Mouse (Mus musculus) liver, embryonic 14.5 days (tissue): ENCODE results near the gene Lmntd2. TPM values are rescaled to one million over a fixed set of nuclear protein-coding genes. Genes with fewer than 3 reads are reported as not detected.

ENCODE experiments used
- ATAC-seq: fragments of 200-750 bp; cut with Nextera tagmentation; 2 replicates; pipeline ENCODE4 v1.8.0; 2017; ENCODE audit warnings: moderate number of reproducible peaks, mild to moderate bottlenecking, moderate library complexity; ENCODE audit not compliant: insufficient read depth
- DNase-seq, 3 experiments: peaks; one replicate each; pipeline ENCODE4 v3.0.0-alpha.2; 2012 to 2013; ENCODE audit warnings: low read depth in 3 of 3, low spot score in 3 of 3
- H3K27ac ChIP-seq: fragments of 300-500 bp; sonication (generic); 2 replicates; pipeline ENCODE4 v1.5.1; 2014; ENCODE audit warnings: moderate library complexity, mild to moderate bottlenecking, control low read depth, inconsistent platforms
- H3K27me3 ChIP-seq: fragments of 300-500 bp; sonication (generic); 2 replicates; pipeline ENCODE4 v1.6.1; 2014; ENCODE audit warnings: mild to moderate bottlenecking, low read length, moderate library complexity; ENCODE audit not compliant: control insufficient read depth, insufficient read depth
- H3K36me3 ChIP-seq: fragments of 300-500 bp; sonication (generic); replicated peaks from 2 replicates; pipeline ENCODE4 v1.6.1; 2014; ENCODE audit warnings: low read depth; ENCODE audit not compliant: control insufficient read depth, insufficient read depth
- H3K4me1 ChIP-seq, 2 experiments: fragments of 200-500 bp in 1 of 2; fragments of 300-500 bp in 1 of 2; sonication (generic) in 1 of 2; replicated peaks; 2 replicates each; pipeline ENCODE4 v1.6.1; 2012 to 2014; ENCODE audit warnings: antibody characterized with exemption in 1 of 2, inconsistent platforms in 1 of 2, low read length in 1 of 2; ENCODE audit not compliant: control insufficient read depth in 2 of 2, insufficient read depth in 2 of 2
- H3K4me2 ChIP-seq: fragments of 300-500 bp; sonication (generic); 2 replicates; pipeline ENCODE4 v1.6.1; 2014; ENCODE audit warnings: low read depth, mild to moderate bottlenecking, control low read depth, moderate library complexity
- H3K4me3 ChIP-seq, 2 experiments: fragments of 200-500 bp in 1 of 2; fragments of 300-500 bp in 1 of 2; sonication (generic) in 1 of 2; 2 replicates each; pipeline ENCODE4 v1.5.1; 2012 to 2014; ENCODE audit warnings: low read depth in 2 of 2, low read length in 2 of 2, mild to moderate bottlenecking in 2 of 2, control low read depth in 1 of 2, inconsistent platforms in 1 of 2, moderate library complexity in 1 of 2; ENCODE audit not compliant: insufficient read depth in 1 of 2
- H3K9ac ChIP-seq: fragments of 300-500 bp; sonication (generic); replicated peaks from 2 replicates; pipeline ENCODE4 v1.6.1; 2014; ENCODE audit warnings: mild to moderate bottlenecking, control low read depth, moderate library complexity
- H3K9me3 ChIP-seq: fragments of 300-500 bp; sonication (generic); 2 replicates; pipeline ENCODE4 v1.6.1; 2016; ENCODE audit warnings: low read length, mixed read lengths; ENCODE audit not compliant: control insufficient read depth
- CTCF ChIP-seq: IDR thresholded peaks from 2 replicates; pipeline ENCODE4 v1.5.1; 2016; ENCODE audit warnings: antibody characterized with exemption, low read depth, control low read depth
- EP300 ChIP-seq: IDR thresholded peaks from 2 replicates; pipeline ENCODE4 v1.6.1; 2016; ENCODE audit warnings: antibody characterized with exemption, low read depth
- WGBS: fragments of 180-500 bp; shearing (Covaris S2); extraction: QIAGEN DNeasy Blood & Tissue Kit; methylation state at CpG from one replicate; pipeline ENCODE4 v1.1.7; 2014; ENCODE audit not compliant: insufficient replicate concordance; 5-methylcytosine and 5-hydroxymethylcytosine counted together
- polyA plus RNA-seq, 2 experiments: library from polyadenylated mRNA; depleted of rRNA in 1 of 2; stranded (reverse) in 1 of 2; unstranded in 1 of 2; fragments of >200 nt; fragmentation: Nextera tagmentation in 1 of 2; extraction: Ambion mirVana in 1 of 2; gene quantifications; 2 replicates each; pipeline versions ENCODE4 v1.2.1 to v1.2.3; 2012 to 2014

Gene Lmntd2
- polyA plus RNA-seq, 2 experiments: 0.25 to 2.0 TPM

- H3K9me3 ChIP-seq: no peaks in the 10 kb centered on the region
- H3K27me3 ChIP-seq: no peaks in the 10 kb centered on the region
- H3K4me3 ChIP-seq: peak overlapping the region; percentile 67 to 78
- peak; percentile 11; the same call in 1 of the 2 replicates for ATAC-seq
- peaks cover 26% of the 10 kb centered on the region for H3K36me3 ChIP-seq
- WGBS: under 1% methylated on average over 28 of the region's 28 CpGs
- peak; percentile 87 to 89 (median 87) for DNase-seq
- peak overlapping the region; percentile 70 for H3K9ac ChIP-seq
- H3K4me1 ChIP-seq: peaks cover 46 to 54% of the 10 kb centered on the region in 2 experiments
- H3K27ac ChIP-seq: peak overlapping the region; percentile 83
- peak overlapping the region; percentile 90 for H3K4me2 ChIP-seq
- TF ChIP-seq CTCF: no peak
- no peak for TF ChIP-seq EP300
These were observed 19.1 kb downstream of the Lmntd2 start for GRCm38 (mm10) chr7:141194830-141195229.

GRCm38 (mm10) chr7:141194409-141194808, 19.5 kb downstream of the Lmntd2 start:
- peak overlapping the region; percentile 83 for H3K27ac ChIP-seq
- H3K9me3 ChIP-seq: no peaks in the 10 kb centered on the region
- WGBS: under 1% methylated on average over 23 of the region's 23 CpGs
- ATAC-seq: no peak
- TF ChIP-seq CTCF: no peak
- no peak for TF ChIP-seq EP300
- H3K4me1 ChIP-seq: peaks cover 42 to 50% of the 10 kb centered on the region in 2 experiments
- peaks cover 26% of the 10 kb centered on the region for H3K36me3 ChIP-seq
- peak overlapping the region; percentile 90 for H3K4me2 ChIP-seq
- H3K27me3 ChIP-seq: no peaks in the 10 kb centered on the region
- H3K9ac ChIP-seq: peak overlapping the region; percentile 70
- no peak for DNase-seq
- peak overlapping the region; percentile 67 to 78 for H3K4me3 ChIP-seq

GRCm38 (mm10) chr7:141193948-141194347, 19.9 kb downstream of the Lmntd2 start, which contains the start of the genes Hras and Lrrc56:
TSS of gene Hras (minus strand) at chr7:141194005.
TSS of gene Lrrc56 (plus strand) at chr7:141194157.
- under 1% methylated on average over 34 of the region's 39 CpGs for WGBS

GRCm38 (mm10) chr7:141193348-141193856, 20.5 kb downstream of the Lmntd2 start:
- peak overlapping the region; percentile 84 for H3K9ac ChIP-seq
- peaks cover 26% of the 10 kb centered on the region for H3K36me3 ChIP-seq
- DNase-seq: no peak
- TF ChIP-seq CTCF: no peak
- TF ChIP-seq EP300: no peak
- no peaks in the 10 kb centered on the region for H3K9me3 ChIP-seq
- H3K4me2 ChIP-seq: peak overlapping the region; percentile 78
- H3K4me1 ChIP-seq: peaks cover 33 to 40% of the 10 kb centered on the region in 2 experiments
- 0% methylated on average over 25 of the region's 43 CpGs for WGBS
- H3K27ac ChIP-seq: peak overlapping the region; percentile 54
- H3K4me3 ChIP-seq: peak overlapping the region; percentile 67 to 88
- ATAC-seq: peak; percentile 4; the same call in 1 of the 2 replicates
- H3K27me3 ChIP-seq: no peaks in the 10 kb centered on the region

More at GRCm38 (mm10) chr7:141193948-141194347, 19.9 kb downstream of the Lmntd2 start, which contains the start of the genes Hras and Lrrc56:
- Histone ChIP-seq H3K4me1 (peaks cover 38 to 45% of the 10 kb centered on the region in 2 experiments), H3K27me3 (no peaks in the 10 kb centered on the region), H3K9ac (peak within 1 kb of the TSS; percentile 84), H3K4me2 (peak within 1 kb of the TSS; percentile 90), H3K36me3 (peaks cover 26% of the 10 kb centered on the region), H3K9me3 (no peaks in the 10 kb centered on the region), H3K27ac (peak within 1 kb of the TSS; percentile 83), H3K4me3 (peak within 1 kb of the TSS; percentile 67 to 88)
- DNase-seq (peak; percentile 96 to 98 (median 97)), ATAC-seq (peak; percentile 88)
- TF ChIP-seq CTCF: no peak; the same call in 1 of the 2 replicates
- no peak for TF ChIP-seq EP300

GRCm38 (mm10) chr7:141192776-141193347, 21.0 kb downstream of the Lmntd2 start:
- Histone ChIP-seq H3K27me3 (no peaks in the 10 kb centered on the region), H3K4me2 (peak overlapping the region; percentile 78), H3K36me3 (peaks cover 26% of the 10 kb centered on the region), H3K9me3 (no peaks in the 10 kb centered on the region), H3K27ac (no peak overlapping the region; the same call in 1 of the 2 replicates), H3K4me3 (peak overlapping the region; percentile 67 to 88), H3K4me1 (peaks cover 29 to 35% of the 10 kb centered on the region in 2 experiments), H3K9ac (peak overlapping the region; percentile 84)
- 21% methylated on average over 12 of the region's 12 CpGs for WGBS
- ATAC-seq: no peak
- DNase-seq: no peak
- TF ChIP-seq EP300: no peak
- no peak for TF ChIP-seq CTCF
